Mouse (Mus musculus) layer of hippocampus, adult 9-10 months (tissue): Measurements from ENCODE around the gene Cox6b2.

ENCODE experiments used
- DNase-seq: peaks from one replicate; pipeline ENCODE4 v3.0.0; 2022; ENCODE audit warnings: low spot score

The Cox6b2 gene

DNA sequence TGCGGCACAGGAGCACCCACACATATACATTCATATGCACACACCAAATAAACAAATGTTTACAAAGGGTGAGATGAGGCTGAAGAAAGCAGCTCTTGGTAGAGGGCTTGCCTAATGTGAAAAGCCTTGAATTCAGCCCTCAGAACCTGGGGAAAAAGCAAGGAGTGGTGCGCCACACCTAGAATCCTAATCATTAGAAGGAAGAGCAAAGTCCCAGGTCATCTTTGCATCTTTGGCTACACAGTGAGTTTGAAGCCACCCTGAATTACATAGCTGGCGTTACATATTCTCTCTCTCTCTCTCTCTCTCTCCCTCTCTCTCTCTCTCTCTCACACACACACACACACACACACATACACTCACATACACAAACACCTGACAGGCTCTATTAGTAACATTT is 33.6 kb downstream of the Cox6b2 start:
- no peak for DNase-seq

DNA sequence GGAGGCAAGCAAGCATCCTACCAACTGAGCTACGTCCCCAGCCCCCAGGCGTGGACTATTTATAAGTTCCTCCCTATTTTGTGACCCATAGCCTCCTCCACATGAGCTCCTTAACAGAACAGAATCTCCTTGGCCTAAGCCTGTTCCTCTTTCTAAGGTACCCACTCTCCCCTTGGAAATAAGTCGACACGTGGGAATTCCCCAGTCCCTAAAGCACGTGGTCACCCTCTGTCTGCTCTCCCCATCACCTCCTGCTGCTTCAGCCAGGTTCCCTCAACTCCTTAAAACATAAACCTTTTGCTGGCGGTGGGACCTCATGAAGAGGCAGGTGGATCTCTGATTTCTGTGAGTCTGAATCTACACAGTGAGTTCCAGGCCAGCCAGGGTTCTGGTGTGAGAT is 35.9 kb downstream of the Cox6b2 start:
- DNase-seq: no peak

DNA sequence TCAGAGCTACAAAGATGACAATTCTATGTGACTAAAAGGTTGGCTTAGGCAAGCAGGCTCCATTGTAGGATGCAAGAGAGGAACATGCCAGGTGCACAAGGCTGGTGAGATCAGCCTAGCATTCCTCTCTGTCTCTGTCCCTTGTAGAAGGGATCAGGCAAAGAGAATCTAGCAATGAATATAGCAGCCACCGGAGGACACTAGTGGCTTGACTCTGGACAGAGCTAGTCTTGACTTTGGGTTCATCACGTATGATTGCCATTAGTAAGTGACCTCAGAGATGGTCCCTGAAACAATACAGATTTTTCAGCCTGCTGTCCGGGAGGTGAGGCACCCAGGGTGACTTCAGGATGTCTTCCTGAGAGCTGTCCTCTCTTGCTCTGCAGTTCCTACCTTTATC is 40.3 kb downstream of the Cox6b2 start:
- DNase-seq: no peak

DNA sequence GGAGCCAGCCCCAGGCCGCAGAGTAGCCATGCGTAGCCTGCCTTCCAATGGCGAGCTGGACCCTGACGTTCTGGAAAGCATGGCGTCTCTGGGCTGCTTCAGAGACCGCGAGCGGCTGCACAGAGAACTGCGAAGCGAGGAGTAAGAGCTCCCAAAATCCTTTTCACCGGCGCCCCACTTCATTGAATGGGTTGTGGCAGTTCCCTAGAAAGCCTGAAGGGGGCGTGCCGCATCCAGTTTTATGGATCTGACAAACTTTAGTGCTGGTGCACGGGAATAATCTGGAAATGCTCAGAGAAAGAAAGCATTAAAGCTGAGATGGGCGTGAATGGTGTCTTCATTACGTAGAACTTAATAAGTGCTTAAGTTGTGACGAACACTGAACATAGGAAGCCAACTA is 47.8 kb downstream of the Cox6b2 start:
- no peak for DNase-seq

DNA sequence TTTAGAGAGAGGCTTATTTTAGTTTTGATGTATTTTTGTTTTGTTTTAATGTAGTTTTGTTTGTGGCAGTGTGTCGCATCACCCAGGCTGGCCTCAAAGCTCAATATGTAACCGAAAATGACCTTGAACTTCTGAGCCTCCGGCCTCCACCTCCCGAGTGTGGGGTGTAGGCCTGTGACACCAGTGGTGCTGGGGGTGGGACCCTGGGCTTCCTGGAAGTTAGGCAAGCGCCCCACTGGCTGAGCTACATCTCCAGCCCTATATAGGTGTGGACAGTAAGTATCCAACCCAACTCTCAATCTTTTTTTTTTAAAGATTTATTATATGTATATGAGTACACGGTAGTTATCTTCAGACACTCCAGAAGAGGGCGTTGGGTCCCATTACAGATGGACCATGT is 49.7 kb downstream of the Cox6b2 start:
- DNase-seq: no peak

DNA sequence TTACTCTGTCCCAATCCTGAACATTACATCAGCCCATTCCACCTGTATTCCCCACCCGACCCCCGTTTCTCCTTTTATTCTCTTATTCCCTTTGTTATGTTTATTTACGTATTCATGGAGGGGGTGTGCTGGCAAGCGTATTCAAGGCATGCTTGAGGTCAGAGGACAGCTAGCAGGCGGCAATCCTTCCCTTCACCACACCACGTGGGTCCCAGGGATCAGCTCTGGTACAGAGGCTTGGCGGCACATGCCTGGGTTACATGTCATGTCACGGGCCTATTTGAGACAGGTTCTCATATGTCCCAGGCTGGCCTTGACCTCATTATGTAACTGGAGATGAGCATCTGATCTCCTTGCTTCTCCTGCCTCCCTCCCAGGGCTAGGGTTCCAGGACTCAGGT is 50.6 kb downstream of the Cox6b2 start:
- no peak for DNase-seq
